Mouse (Mus musculus): ENCODE measurements around the gene Higd1a. TPM values are rescaled to one million over a fixed set of nuclear protein-coding genes. Genes with fewer than 3 reads are reported as not detected.

Gene Higd1a
- polyA plus RNA-seq, 1 experiment from 2014 or later = 151 TPM

DNA sequence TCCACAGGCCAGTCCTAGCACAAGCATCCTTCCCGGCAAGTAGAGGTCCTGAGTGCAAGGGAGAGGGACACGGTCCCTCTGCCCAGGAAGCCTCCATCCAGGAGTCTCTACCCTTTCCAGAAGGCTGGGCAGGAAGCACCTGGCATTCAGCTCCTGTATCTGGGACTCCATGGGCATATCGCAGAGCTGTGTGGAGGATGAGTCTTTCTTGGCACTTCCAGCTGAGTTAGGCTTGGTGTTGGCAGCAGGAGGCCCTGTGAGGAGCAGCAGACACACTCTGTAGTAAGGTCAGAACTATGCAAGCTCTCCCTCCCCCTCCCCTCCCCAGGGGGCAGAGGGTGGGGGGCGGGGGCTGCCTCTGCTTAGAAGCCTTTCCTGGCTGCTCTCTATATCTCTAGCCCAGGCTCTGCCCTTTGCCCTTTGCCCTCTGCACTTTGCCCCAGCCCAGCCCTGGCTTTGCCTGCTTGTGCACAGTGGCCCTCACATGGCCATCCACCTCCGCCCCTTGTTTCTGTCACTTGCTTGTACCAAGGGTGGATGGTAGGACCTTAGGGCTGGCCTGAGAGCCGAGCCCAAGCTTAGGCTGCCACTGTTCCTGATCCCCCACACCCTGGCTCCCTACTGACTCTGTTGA lies 59.2 kb downstream of the Higd1a start:
- no peaks in the 10 kb centered on the region for H3K9me3 ChIP-seq (replicated peaks; ENCODE audit: control insufficient read depth, low read length)
- no peaks in the 10 kb centered on the region for H3K27me3 ChIP-seq (replicated peaks; ENCODE audit: control insufficient read depth, insufficient read depth, low read length)
- no peak overlapping the region for H3K27ac ChIP-seq (ENCODE audit: low read depth, low read length)
- H3K4me2 ChIP-seq (ENCODE audit: low read length) = no peak overlapping the region
- H3K36me3 ChIP-seq (ENCODE audit: control insufficient read depth, insufficient read depth, low read length) = no peaks in the 10 kb centered on the region
- H3K4me1 ChIP-seq (ENCODE audit: control insufficient read depth, insufficient read depth, low read length) = peaks cover 7% of the 10 kb centered on the region
- DNase-seq (ENCODE audit: low spot score) (no peak), ATAC-seq (no peak)
- no peak overlapping the region for H3K4me3 ChIP-seq (ENCODE audit: low read depth, low read length)
- no peak overlapping the region for H3K9ac ChIP-seq (ENCODE audit: low read length)
- 44% methylated on average over 6 of the region's 6 CpGs for WGBS

Other genes with a start within 250 kb of the Higd1a start
- 0.18 TPM in 1 of 2 replicates, not detected in the other for gene Lyzl4, start 216.3 kb downstream of the Higd1a start, polyA plus RNA-seq (2014; fragmentation: Nextera tagmentation; extraction: Ambion mirVana)
- gene Vipr1, start 215.6 kb downstream of the Higd1a start, polyA plus RNA-seq (2014; fragmentation: Nextera tagmentation; extraction: Ambion mirVana) = 0.38 and 0.46 TPM in 2 replicates
- 20.5 and 24.1 TPM in 2 replicates for gene Sec22c, start 152.9 kb downstream of the Higd1a start, polyA plus RNA-seq (2014; fragmentation: Nextera tagmentation; extraction: Ambion mirVana)
- 149 and 186 TPM in 2 replicates for gene Ss18l2, start 148.0 kb downstream of the Higd1a start, polyA plus RNA-seq (2014; fragmentation: Nextera tagmentation; extraction: Ambion mirVana)
- gene Nktr, start 139.2 kb downstream of the Higd1a start, polyA plus RNA-seq (2014; fragmentation: Nextera tagmentation; extraction: Ambion mirVana) = 41.5 and 53.0 TPM in 2 replicates
- gene Zfp651, start 99.0 kb downstream of the Higd1a start, polyA plus RNA-seq (2014; fragmentation: Nextera tagmentation; extraction: Ambion mirVana) = 7.4 and 9.5 TPM in 2 replicates
- 0.49 and 0.60 TPM in 2 replicates for gene Klhl40, start 80.8 kb downstream of the Higd1a start, polyA plus RNA-seq (2014; fragmentation: Nextera tagmentation; extraction: Ambion mirVana)
- not detected in 2 replicates for gene Hhatl, start 65.9 kb downstream of the Higd1a start, polyA plus RNA-seq (2014; fragmentation: Nextera tagmentation; extraction: Ambion mirVana)
- gene Ccdc13, start 18.9 kb downstream of the Higd1a start, polyA plus RNA-seq (2014; fragmentation: Nextera tagmentation; extraction: Ambion mirVana) = 2.7 and 3.0 TPM in 2 replicates
- gene Ackr2, start 40.0 kb upstream of the Higd1a start, polyA plus RNA-seq (2014; fragmentation: Nextera tagmentation; extraction: Ambion mirVana) = 2.0 and 2.1 TPM in 2 replicates
- gene Cyp8b1, start 57.9 kb upstream of the Higd1a start, polyA plus RNA-seq (2014; fragmentation: Nextera tagmentation; extraction: Ambion mirVana) = not detected in 2 replicates
- gene Fam198a, start 92.6 kb upstream of the Higd1a start, polyA plus RNA-seq (2014; fragmentation: Nextera tagmentation; extraction: Ambion mirVana) = 0.89 and 1.3 TPM in 2 replicates
- 16.1 and 22.0 TPM in 2 replicates for gene Pomgnt2, start 138.7 kb upstream of the Higd1a start, polyA plus RNA-seq (2014; fragmentation: Nextera tagmentation; extraction: Ambion mirVana)